Mouse (Mus musculus) embryonic facial prominence, embryonic 12.5 days (tissue): Measurements from ENCODE around the gene Gm20721. TPM values are rescaled to one million over a fixed set of nuclear protein-coding genes. Genes with fewer than 3 reads are reported as not detected.

Experiments used
- ATAC-seq: fragments of 200-750 bp; cut with Nextera tagmentation; 2 replicates; pipeline ENCODE4 v1.8.0; 2017; ENCODE audit not compliant: insufficient number of reproducible peaks, insufficient read depth, low FRiP score, low TSS enrichment
- H3K27ac ChIP-seq: fragments of 300-500 bp; sonication (generic); 2 replicates; pipeline ENCODE4 v1.5.1; 2016; ENCODE audit warnings: mild to moderate bottlenecking
- H3K27me3 ChIP-seq: fragments of 300-500 bp; sonication (generic); 2 replicates; pipeline ENCODE4 v1.6.1; 2016; ENCODE audit warnings: mild to moderate bottlenecking, moderate library complexity
- H3K36me3 ChIP-seq: fragments of 300-500 bp; sonication (generic); 2 replicates; pipeline ENCODE4 v1.6.1; 2016; ENCODE audit warnings: mild to moderate bottlenecking
- H3K4me1 ChIP-seq: fragments of 300-500 bp; sonication (generic); 2 replicates; pipeline ENCODE4 v1.6.1; 2016
- H3K4me2 ChIP-seq: fragments of 300-500 bp; sonication (generic); replicated peaks from 2 replicates; pipeline ENCODE4 v1.6.1; 2016; ENCODE audit warnings: mild to moderate bottlenecking, moderate library complexity
- H3K4me3 ChIP-seq: fragments of 300-500 bp; sonication (generic); 2 replicates; pipeline ENCODE4 v1.5.1; 2016; ENCODE audit warnings: mild to moderate bottlenecking
- H3K9ac ChIP-seq: fragments of 300-500 bp; sonication (generic); 2 replicates; pipeline ENCODE4 v1.6.1; 2016; ENCODE audit warnings: mild to moderate bottlenecking, moderate library complexity
- H3K9me3 ChIP-seq: fragments of 300-500 bp; sonication (generic); 2 replicates; pipeline ENCODE4 v1.6.1; 2016; ENCODE audit warnings: mild to moderate bottlenecking, moderate library complexity
- WGBS: fragments of 180-500 bp; shearing (Covaris S2); methylation state at CpG from one replicate; pipeline ENCODE4 v1.1.7; 2016; 5-methylcytosine and 5-hydroxymethylcytosine counted together
- polyA plus RNA-seq: library from polyadenylated mRNA; unstranded; fragments of >200 nt; fragmentation: Nextera tagmentation; extraction: Ambion mirVana; gene quantifications from 2 replicates; pipeline ENCODE4 v1.2.1, GENCODE M21; 2016

Gene Gm20721
- polyA plus RNA-seq, 1 experiment from 2014 or later, result 19.9 TPM

- Histone ChIP-seq H3K36me3 (peaks cover 42% of the 10 kb centered on the region), H3K9ac (no peak overlapping the region), H3K4me1 (peaks cover 44% of the 10 kb centered on the region), H3K9me3 (no peaks in the 10 kb centered on the region), H3K4me2 (no peak overlapping the region), H3K27me3 (no peaks in the 10 kb centered on the region), H3K27ac (peak overlapping the region; percentile 32; the same call in 1 of the 2 replicates), H3K4me3 (no peak overlapping the region)
- 66% methylated on average over 8 of the region's 8 CpGs for WGBS
- no peak for ATAC-seq
These were observed 3.6 kb downstream of the Gm20721 start for GRCm38 (mm10) chr2:174342793-174343400.

- no peak overlapping the region for H3K4me2 ChIP-seq
- no peak overlapping the region for H3K9ac ChIP-seq
- no peaks in the 10 kb centered on the region for H3K9me3 ChIP-seq
- H3K4me1 ChIP-seq, result peaks cover 59% of the 10 kb centered on the region
- WGBS, result 85% methylated on average over 4 of the region's 4 CpGs
- H3K27me3 ChIP-seq, result no peaks in the 10 kb centered on the region
- ATAC-seq, result no peak
- H3K36me3 ChIP-seq, result peaks cover 29% of the 10 kb centered on the region
- H3K27ac ChIP-seq, result no peak overlapping the region
- no peak overlapping the region for H3K4me3 ChIP-seq
These were observed 5.5 kb downstream of the Gm20721 start for GRCm38 (mm10) chr2:174340893-174341580.

- H3K4me3 ChIP-seq, result no peak overlapping the region
- ATAC-seq, result no peak
- H3K27me3 ChIP-seq, result no peaks in the 10 kb centered on the region
- H3K9ac ChIP-seq, result no peak overlapping the region
- WGBS, result 87% methylated on average over 3 of the region's 3 CpGs
- peaks cover 22% of the 10 kb centered on the region for H3K36me3 ChIP-seq
- H3K4me2 ChIP-seq, result no peak overlapping the region
- H3K9me3 ChIP-seq, result no peaks in the 10 kb centered on the region
- H3K27ac ChIP-seq, result no peak overlapping the region
- H3K4me1 ChIP-seq, result peaks cover 66% of the 10 kb centered on the region
These were observed 6.2 kb downstream of the Gm20721 start for GRCm38 (mm10) chr2:174340229-174340892.

GRCm38 (mm10) chr2:174339701-174340100, 6.8 kb downstream of the Gm20721 start:
- Histone ChIP-seq H3K9me3 (no peaks in the 10 kb centered on the region), H3K27ac (no peak overlapping the region), H3K27me3 (no peaks in the 10 kb centered on the region), H3K9ac (no peak overlapping the region), H3K4me1 (peaks cover 73% of the 10 kb centered on the region), H3K4me2 (no peak overlapping the region), H3K4me3 (no peak overlapping the region), H3K36me3 (peaks cover 15% of the 10 kb centered on the region)
- no peak for ATAC-seq
- 93% methylated on average over 1 of the region's 1 CpGs for WGBS

GRCm38 (mm10) chr2:174337275-174337674, 9.2 kb downstream of the Gm20721 start:
- no peak for ATAC-seq
- H3K4me2 ChIP-seq, result no peak overlapping the region
- H3K4me3 ChIP-seq, result no peak overlapping the region
- peaks cover 76% of the 10 kb centered on the region for H3K4me1 ChIP-seq
- H3K9ac ChIP-seq, result no peak overlapping the region
- no peaks in the 10 kb centered on the region for H3K9me3 ChIP-seq
- no peak overlapping the region for H3K27ac ChIP-seq
- 85% methylated on average over 13 of the region's 13 CpGs for WGBS
- peaks cover 10% of the 10 kb centered on the region; the same call in 1 of the 2 replicates for H3K36me3 ChIP-seq
- no peaks in the 10 kb centered on the region for H3K27me3 ChIP-seq

- Histone ChIP-seq H3K9me3 (no peaks in the 10 kb centered on the region), H3K27ac (peak overlapping the region; percentile 36; the same call in 1 of the 2 replicates), H3K4me3 (no peak overlapping the region), H3K9ac (peak overlapping the region; percentile 27; the same call in 1 of the 2 replicates), H3K4me1 (peaks cover 60% of the 10 kb centered on the region), H3K27me3 (no peaks in the 10 kb centered on the region), H3K36me3 (0 out of 2 replicates have a peak, but pooled peaks cover 2% of the 10 kb centered on the region), H3K4me2 (peak overlapping the region; percentile 28)
- no peak for ATAC-seq
- 78% methylated on average over 10 of the region's 10 CpGs for WGBS
These were observed 12.1 kb downstream of the Gm20721 start for GRCm38 (mm10) chr2:174334415-174334814.

- Histone ChIP-seq H3K27me3 (no peaks in the 10 kb centered on the region), H3K36me3 (0 out of 2 replicates have a peak, but pooled peaks cover 5% of the 10 kb centered on the region), H3K27ac (no peak overlapping the region), H3K9me3 (no peaks in the 10 kb centered on the region), H3K4me2 (peak overlapping the region; percentile 64), H3K9ac (no peak overlapping the region), H3K4me3 (peak overlapping the region; percentile 99; the same call in 1 of the 2 replicates), H3K4me1 (peaks cover 52% of the 10 kb centered on the region)
- ATAC-seq, result no peak
- WGBS, result 66% methylated on average over 7 of the region's 7 CpGs
These were observed 13.1 kb downstream of the Gm20721 start for GRCm38 (mm10) chr2:174333239-174333890.

- WGBS, result 18% methylated on average over 12 of the region's 12 CpGs
- peak overlapping the region; percentile 99 for H3K9ac ChIP-seq
- peaks cover 8% of the 10 kb centered on the region; the same call in 1 of the 2 replicates for H3K9me3 ChIP-seq
- H3K4me2 ChIP-seq, result peak overlapping the region; percentile 64
- peak overlapping the region; percentile 100 for H3K27ac ChIP-seq
- no peak for ATAC-seq
- 0 out of 2 replicates have a peak, but pooled peaks cover 7% of the 10 kb centered on the region for H3K36me3 ChIP-seq
- H3K4me1 ChIP-seq, result peaks cover 41% of the 10 kb centered on the region
- no peaks in the 10 kb centered on the region for H3K27me3 ChIP-seq
- peak overlapping the region; percentile 99 for H3K4me3 ChIP-seq
These were observed 15.1 kb downstream of the Gm20721 start for GRCm38 (mm10) chr2:174331282-174332030.

GRCm38 (mm10) chr2:174330616-174331191, 15.8 kb downstream of the Gm20721 start:
- Histone ChIP-seq H3K27ac (peak overlapping the region; percentile 100), H3K4me3 (peak overlapping the region; percentile 99), H3K27me3 (no peaks in the 10 kb centered on the region), H3K4me1 (peaks cover 34% of the 10 kb centered on the region), H3K9me3 (peaks cover 8% of the 10 kb centered on the region; the same call in 1 of the 2 replicates), H3K9ac (peak overlapping the region; percentile 99), H3K36me3 (0 out of 2 replicates have a peak, but pooled peaks cover 7% of the 10 kb centered on the region), H3K4me2 (peak overlapping the region; percentile 64)
- peak; percentile 50 for ATAC-seq
- WGBS, result under 1% methylated on average over 46 of the region's 48 CpGs

- H3K4me3 ChIP-seq, result peak overlapping the region; percentile 99
- H3K27ac ChIP-seq, result peak overlapping the region; percentile 100
- H3K36me3 ChIP-seq, result 0 out of 2 replicates have a peak, but pooled peaks cover 7% of the 10 kb centered on the region
- peak; percentile 88 for ATAC-seq
- H3K4me1 ChIP-seq, result peaks cover 26% of the 10 kb centered on the region
- peak overlapping the region; percentile 99 for H3K9ac ChIP-seq
- no peaks in the 10 kb centered on the region for H3K27me3 ChIP-seq
- peak overlapping the region; percentile 64 for H3K4me2 ChIP-seq
- peaks cover 8% of the 10 kb centered on the region; the same call in 1 of the 2 replicates for H3K9me3 ChIP-seq
- under 1% methylated on average over 74 of the region's 131 CpGs for WGBS
These were observed 16.6 kb downstream of the Gm20721 start for GRCm38 (mm10) chr2:174329663-174330615.
